Mouse (Mus musculus) liver, embryonic 15.5 days (tissue): Measurements from ENCODE around the gene Ing1. TPM values are rescaled to one million over a fixed set of nuclear protein-coding genes. Genes with fewer than 3 reads are reported as not detected.
"Not testable (repeated sequence)": the region's sequence is repeated elsewhere in the genome, so short reads cannot be mapped to it uniquely, and the experiment has no call there.

Experiments
- ATAC-seq: fragments of 200-750 bp; cut with Nextera tagmentation; 2 replicates; pipeline ENCODE4 v1.8.0; 2017; ENCODE audit warnings: moderate number of reproducible peaks, mild to moderate bottlenecking, moderate library complexity; ENCODE audit not compliant: insufficient read depth
- H3K27ac ChIP-seq: fragments of 300-500 bp; sonication (generic); replicated peaks from 2 replicates; pipeline ENCODE4 v1.5.1; 2015; ENCODE audit warnings: mild to moderate bottlenecking, inconsistent platforms
- H3K27me3 ChIP-seq: fragments of 300-500 bp; sonication (generic); 2 replicates; pipeline ENCODE4 v1.6.1; 2015; ENCODE audit warnings: mild to moderate bottlenecking, inconsistent platforms
- H3K36me3 ChIP-seq: fragments of 300-500 bp; sonication (generic); replicated peaks from 2 replicates; pipeline ENCODE4 v1.6.1; 2015; ENCODE audit warnings: moderate library complexity, mild to moderate bottlenecking, inconsistent platforms
- H3K4me1 ChIP-seq: fragments of 300-500 bp; sonication (generic); replicated peaks from 2 replicates; pipeline ENCODE4 v1.6.1; 2015; ENCODE audit warnings: inconsistent platforms
- H3K4me2 ChIP-seq: fragments of 300-500 bp; sonication (generic); 2 replicates; pipeline ENCODE4 v1.6.1; 2015; ENCODE audit warnings: moderate library complexity, mild to moderate bottlenecking, inconsistent platforms
- H3K4me3 ChIP-seq: fragments of 300-500 bp; sonication (generic); replicated peaks from 2 replicates; pipeline ENCODE4 v1.5.1; 2015; ENCODE audit warnings: mild to moderate bottlenecking, inconsistent platforms
- H3K9ac ChIP-seq: fragments of 300-500 bp; sonication (generic); 2 replicates; pipeline ENCODE4 v1.6.1; 2015; ENCODE audit warnings: moderate library complexity, mild to moderate bottlenecking, inconsistent platforms
- H3K9me3 ChIP-seq: fragments of 300-500 bp; sonication (generic); replicated peaks from 2 replicates; pipeline ENCODE4 v1.6.1; 2016; ENCODE audit warnings: inconsistent platforms
- WGBS: fragments of 180-500 bp; shearing (Covaris S2); methylation state at CpG from one replicate; pipeline ENCODE4 v1.1.7; 2015; ENCODE audit warnings: mixed read lengths; ENCODE audit not compliant: insufficient replicate concordance; 5-methylcytosine and 5-hydroxymethylcytosine counted together
- polyA plus RNA-seq: library from polyadenylated mRNA; unstranded; fragments of >200 nt; fragmentation: Nextera tagmentation; extraction: Ambion mirVana; gene quantifications from 2 replicates; pipeline ENCODE4 v1.2.1, GENCODE M21; 2015

The Ing1 gene
- polyA plus RNA-seq, 1 experiment from 2014 or later, result 13.5 TPM

GRCm38 (mm10) chr8:11564721-11565120 is 9.3 kb downstream of the Ing1 start:
- H3K4me3 ChIP-seq, result no peak overlapping the region
- no peak overlapping the region for H3K9ac ChIP-seq
- no peaks in the 10 kb centered on the region for H3K9me3 ChIP-seq
- H3K27me3 ChIP-seq, result no peaks in the 10 kb centered on the region
- H3K4me2 ChIP-seq, result no peak overlapping the region
- no peak for ATAC-seq
- H3K4me1 ChIP-seq, result peaks cover 9% of the 10 kb centered on the region
- WGBS, result 78% methylated on average over 7 of the region's 7 CpGs
- H3K27ac ChIP-seq, result no peak overlapping the region
- peaks cover 55% of the 10 kb centered on the region for H3K36me3 ChIP-seq

GRCm38 (mm10) chr8:11568193-11568592 is 12.8 kb downstream of the Ing1 start:
- H3K4me1 ChIP-seq, ATAC-seq, H3K9ac ChIP-seq, H3K27ac ChIP-seq, H3K9me3 ChIP-seq, H3K4me3 ChIP-seq, H3K27me3 ChIP-seq, H3K4me2 ChIP-seq: not testable (repeated sequence)
- WGBS, result 79% methylated on average over 2 of the region's 2 CpGs
- H3K36me3 ChIP-seq, result peaks cover 33% of the 10 kb centered on the region

GRCm38 (mm10) chr8:11569260-11570097 is 14.1 kb downstream of the Ing1 start:
- WGBS, result 73% methylated on average over 22 of the region's 22 CpGs
- Histone ChIP-seq H3K27me3 (no peaks in the 10 kb centered on the region), H3K4me2 (no peak overlapping the region), H3K4me1 (0 out of 2 replicates have a peak, but pooled peaks cover 3% of the 10 kb centered on the region), H3K36me3 (peaks cover 20% of the 10 kb centered on the region), H3K9me3 (no peaks in the 10 kb centered on the region), H3K9ac (no peak overlapping the region), H3K27ac (no peak overlapping the region), H3K4me3 (no peak overlapping the region)
- ATAC-seq, result no peak

- Histone ChIP-seq H3K9me3 (no peaks in the 10 kb centered on the region), H3K27me3 (no peaks in the 10 kb centered on the region), H3K4me2 (no peak overlapping the region), H3K9ac (no peak overlapping the region), H3K27ac (no peak overlapping the region), H3K4me1 (peaks cover 9% of the 10 kb centered on the region; the same call in 1 of the 2 replicates), H3K36me3 (peaks cover 8% of the 10 kb centered on the region; the same call in 1 of the 2 replicates), H3K4me3 (no peak overlapping the region)
- no peak for ATAC-seq
- 81% methylated on average over 4 of the region's 4 CpGs for WGBS
Measured at GRCm38 (mm10) chr8:11570742-11571141, 15.4 kb downstream of the Ing1 start.

GRCm38 (mm10) chr8:11571950-11572349 is 16.6 kb downstream of the Ing1 start:
- Histone ChIP-seq H3K36me3 (peaks cover 2% of the 10 kb centered on the region; the same call in 1 of the 2 replicates), H3K4me1 (peaks cover 13% of the 10 kb centered on the region), H3K9ac (no peak overlapping the region), H3K4me2 (no peak overlapping the region), H3K4me3 (no peak overlapping the region), H3K9me3 (no peaks in the 10 kb centered on the region), H3K27ac (no peak overlapping the region), H3K27me3 (no peaks in the 10 kb centered on the region)
- no peak for ATAC-seq
- 73% methylated on average over 10 of the region's 10 CpGs for WGBS

GRCm38 (mm10) chr8:11572428-11572827 is 17.1 kb downstream of the Ing1 start:
- no peak overlapping the region for H3K27ac ChIP-seq
- H3K4me2 ChIP-seq, result no peak overlapping the region
- WGBS, result 67% methylated on average over 6 of the region's 6 CpGs
- no peak overlapping the region for H3K4me3 ChIP-seq
- ATAC-seq, result no peak
- H3K4me1 ChIP-seq, result peaks cover 13% of the 10 kb centered on the region
- H3K36me3 ChIP-seq, result no peaks in the 10 kb centered on the region
- no peaks in the 10 kb centered on the region for H3K9me3 ChIP-seq
- no peaks in the 10 kb centered on the region for H3K27me3 ChIP-seq
- no peak overlapping the region for H3K9ac ChIP-seq

GRCm38 (mm10) chr8:11574911-11575603 is 19.7 kb downstream of the Ing1 start:
- Histone ChIP-seq H3K27me3 (no peaks in the 10 kb centered on the region), H3K9ac (no peak overlapping the region), H3K36me3 (no peaks in the 10 kb centered on the region), H3K4me1 (peaks cover 10% of the 10 kb centered on the region), H3K4me2 (no peak overlapping the region), H3K27ac (0 out of 2 replicates have a peak overlapping the region, but pooled peaks have one; percentile 24), H3K9me3 (no peaks in the 10 kb centered on the region), H3K4me3 (no peak overlapping the region)
- 30% methylated on average over 9 of the region's 9 CpGs for WGBS
- ATAC-seq, result peak; percentile 22; the same call in 1 of the 2 replicates

GRCm38 (mm10) chr8:11575604-11576384 is 20.4 kb downstream of the Ing1 start:
- Histone ChIP-seq H3K36me3 (no peaks in the 10 kb centered on the region), H3K4me3 (no peak overlapping the region), H3K27ac (no peak overlapping the region), H3K9ac (no peak overlapping the region), H3K4me2 (peak overlapping the region; percentile 16; the same call in 1 of the 2 replicates), H3K27me3 (no peaks in the 10 kb centered on the region), H3K9me3 (no peaks in the 10 kb centered on the region), H3K4me1 (peaks cover 10% of the 10 kb centered on the region)
- no peak for ATAC-seq
- WGBS, result 49% methylated on average over 16 of the region's 16 CpGs

- no peaks in the 10 kb centered on the region for H3K4me1 ChIP-seq
- no peak overlapping the region for H3K27ac ChIP-seq
- H3K9me3 ChIP-seq, result no peaks in the 10 kb centered on the region
- no peak overlapping the region for H3K4me2 ChIP-seq
- no peak overlapping the region for H3K9ac ChIP-seq
- H3K27me3 ChIP-seq, result no peaks in the 10 kb centered on the region
- ATAC-seq, result no peak
- WGBS, result 63% methylated on average over 21 of the region's 21 CpGs
- H3K4me3 ChIP-seq, result no peak overlapping the region
- no peaks in the 10 kb centered on the region for H3K36me3 ChIP-seq
Measured at GRCm38 (mm10) chr8:11585513-11586373, 30.4 kb downstream of the Ing1 start.

GRCm38 (mm10) chr8:11586374-11586745 is 31.0 kb downstream of the Ing1 start:
- WGBS, result 43% methylated on average over 2 of the region's 2 CpGs
- Histone ChIP-seq H3K9ac (no peak overlapping the region), H3K4me1 (no peaks in the 10 kb centered on the region), H3K9me3 (no peaks in the 10 kb centered on the region), H3K4me2 (no peak overlapping the region), H3K36me3 (no peaks in the 10 kb centered on the region), H3K27ac (no peak overlapping the region), H3K27me3 (no peaks in the 10 kb centered on the region), H3K4me3 (no peak overlapping the region)
- ATAC-seq, result no peak
